Mouse (Mus musculus) neural tube, embryonic 10.5 days (tissue): ENCODE results near the gene Ext2.

Source experiments
- DNase-seq: peaks from one replicate; pipeline ENCODE4 v3.0.0-alpha.2; 2017; ENCODE audit warnings: low spot score; ENCODE audit errors: extremely low spot score

Gene Ext2

DNA sequence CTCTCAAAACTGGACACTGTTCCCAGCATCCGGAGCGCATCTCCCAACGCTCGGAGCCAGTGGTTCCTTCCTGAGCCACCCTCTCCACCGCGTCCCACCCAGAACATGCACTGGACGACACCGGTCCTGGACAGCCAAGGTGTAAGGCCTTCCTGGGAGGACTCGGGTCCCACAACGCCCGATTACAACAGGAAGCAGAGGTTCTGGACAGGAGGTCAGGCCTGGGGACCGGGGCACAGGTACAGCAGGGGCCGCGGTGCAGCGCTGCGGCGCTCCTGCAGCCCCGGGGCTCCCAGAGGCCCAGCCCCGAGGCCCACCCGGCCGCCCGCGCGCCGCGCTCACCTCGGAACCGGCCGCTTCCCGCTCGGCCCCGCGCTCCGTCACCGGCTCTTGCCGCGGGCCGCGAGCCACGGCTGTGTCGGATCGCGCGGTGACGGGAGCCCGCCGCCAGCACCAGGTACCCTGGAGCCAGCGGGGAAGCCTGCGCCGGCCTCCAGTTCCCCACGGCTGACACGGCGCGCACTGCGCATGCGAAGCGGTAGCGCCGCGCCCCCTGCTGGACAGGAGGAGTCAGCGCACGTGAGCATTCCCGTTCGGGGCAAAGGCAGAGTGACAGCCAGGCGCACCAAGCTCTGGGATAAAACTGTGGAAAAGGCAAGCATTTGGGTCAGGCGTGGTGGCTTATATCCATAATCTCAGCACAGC, at the start of gene Ext2:
Ext2 (minus strand) TSS at position 524 of the 705 bp plus-strand sequence.
- DNase-seq: peak; percentile 96

DNA sequence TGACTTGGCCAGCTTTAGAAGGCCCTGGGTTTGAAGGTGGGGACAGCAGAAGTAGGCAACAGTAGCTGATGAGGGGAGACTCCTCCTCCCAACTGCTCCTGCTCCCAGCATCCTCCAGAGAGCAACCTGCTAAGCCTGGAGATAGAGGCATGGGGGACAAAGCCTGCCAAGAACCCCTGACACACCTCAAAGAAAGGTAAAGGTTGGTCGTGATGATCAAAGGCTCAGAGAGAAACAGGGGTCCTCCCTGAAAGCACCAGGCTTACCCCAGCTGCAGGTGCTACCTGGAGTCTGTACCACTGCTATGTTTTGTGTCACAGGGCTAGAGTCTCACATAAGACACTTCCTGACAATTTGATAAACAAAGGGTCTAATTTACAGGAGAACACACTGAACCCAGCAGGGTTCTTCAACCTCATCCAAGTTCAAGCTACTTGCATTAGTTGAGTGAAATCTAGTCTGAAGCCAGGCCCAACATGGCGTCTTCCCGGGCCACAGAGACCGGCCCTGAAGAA, 49.1 kb upstream of the Ext2 start:
- no peak for DNase-seq

DNA sequence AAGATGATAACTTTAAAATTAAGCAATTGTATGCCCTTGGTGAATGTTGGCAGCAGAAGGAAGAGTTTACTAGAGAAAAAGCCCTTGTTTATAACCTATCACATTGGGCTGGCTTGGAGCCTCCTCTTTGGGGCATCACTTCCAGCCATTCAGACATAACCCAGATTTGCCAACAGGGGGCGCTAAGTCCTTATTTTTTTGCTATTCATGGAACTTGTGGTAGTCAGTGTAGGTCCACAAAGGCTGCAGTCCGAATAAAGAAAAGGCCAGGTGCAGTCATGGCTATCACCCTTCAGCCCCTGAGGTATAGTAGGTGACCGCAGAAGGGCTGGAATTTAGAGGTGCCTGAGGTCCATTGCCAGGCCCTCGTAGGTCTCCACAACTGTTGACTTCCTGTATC, 48.5 kb upstream of the Ext2 start:
- DNase-seq: peak; percentile 78

DNA sequence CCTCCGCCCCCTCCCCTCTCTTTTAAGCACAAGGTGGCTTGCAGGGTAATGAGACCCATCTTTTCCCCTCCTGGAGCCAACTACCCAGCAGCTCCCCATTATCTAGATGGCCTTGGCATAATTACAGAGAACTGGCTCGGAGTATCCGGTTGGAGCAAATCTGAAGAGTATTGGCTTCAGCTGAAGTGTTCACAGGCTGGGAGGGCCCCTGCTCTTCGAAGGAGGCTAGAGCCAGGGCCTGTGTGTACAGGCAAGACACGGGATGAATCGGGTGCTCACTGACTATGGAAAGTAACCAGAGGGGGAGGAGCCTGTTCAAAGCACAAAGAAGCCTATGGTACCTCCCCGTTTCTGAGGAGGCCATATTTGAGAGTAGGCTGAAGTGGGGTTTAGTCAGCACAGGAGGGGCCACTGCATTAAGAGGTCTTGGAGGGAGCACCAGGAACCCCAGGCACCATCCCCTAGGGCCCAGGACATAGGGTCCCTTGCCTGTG, 46.8 kb upstream of the Ext2 start, which contains the start of gene Accsl:
Accsl (minus strand) TSS at position 51 of the 494 bp plus-strand sequence.
- no peak for DNase-seq

DNA sequence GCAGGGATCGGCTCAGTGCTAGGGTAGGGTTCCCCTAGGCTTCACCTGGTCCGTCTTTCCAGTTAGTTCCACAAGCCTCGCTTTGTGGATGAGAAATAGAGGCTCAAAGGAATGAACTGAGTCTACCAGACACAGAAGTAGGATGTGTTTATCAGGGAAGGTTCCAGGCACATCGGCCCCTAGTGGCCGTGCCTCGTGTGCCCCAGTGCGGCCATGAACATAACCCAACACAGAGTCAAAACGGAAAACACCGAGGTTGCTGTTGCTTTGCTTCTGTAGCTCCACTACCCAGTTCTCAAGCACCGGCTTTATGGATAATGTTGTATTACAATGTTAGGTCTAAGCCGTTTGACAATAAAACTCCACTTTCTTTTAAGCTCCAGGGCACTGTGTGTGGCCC, 46.2 kb upstream of the Ext2 start:
- no peak for DNase-seq

DNA sequence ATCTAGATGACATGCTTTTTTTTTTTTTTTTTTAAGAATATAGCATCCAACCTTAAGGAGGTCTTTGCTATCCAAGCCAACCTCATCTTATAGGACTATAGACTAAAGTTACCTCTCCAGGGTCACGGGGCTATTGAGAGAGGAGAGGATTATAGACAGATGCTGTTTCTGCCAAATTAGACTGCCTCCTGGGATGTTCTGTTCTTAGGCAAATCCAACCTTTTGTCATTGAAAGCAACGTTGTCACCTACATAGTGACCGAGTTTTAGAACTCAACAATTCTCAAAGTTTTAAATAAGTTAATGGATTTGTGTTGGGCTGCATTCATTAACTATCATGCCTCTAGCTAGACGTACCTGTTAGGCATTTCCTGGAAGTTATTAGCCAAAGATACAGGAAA, 40.9 kb upstream of the Ext2 start:
- DNase-seq: no peak

DNA sequence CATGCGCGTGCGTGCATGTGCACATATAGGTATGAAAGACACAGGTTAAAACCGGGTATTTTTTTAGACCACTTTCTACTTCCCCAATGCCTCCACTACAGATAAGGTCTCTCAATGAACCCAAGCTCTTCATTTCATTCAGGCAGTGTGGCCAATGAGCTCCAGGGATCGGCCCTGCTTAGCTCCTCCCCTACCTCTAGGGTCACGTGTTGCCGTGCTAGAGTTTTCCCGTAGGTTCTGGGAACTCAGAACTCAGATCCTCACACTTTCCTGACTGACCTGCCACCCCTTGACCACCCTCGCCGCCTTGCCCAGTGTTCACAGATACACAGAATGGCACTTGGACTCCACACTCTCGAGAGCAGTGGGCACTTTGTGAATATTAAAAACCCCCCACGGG, 36.5 kb upstream of the Ext2 start:
- no peak for DNase-seq

DNA sequence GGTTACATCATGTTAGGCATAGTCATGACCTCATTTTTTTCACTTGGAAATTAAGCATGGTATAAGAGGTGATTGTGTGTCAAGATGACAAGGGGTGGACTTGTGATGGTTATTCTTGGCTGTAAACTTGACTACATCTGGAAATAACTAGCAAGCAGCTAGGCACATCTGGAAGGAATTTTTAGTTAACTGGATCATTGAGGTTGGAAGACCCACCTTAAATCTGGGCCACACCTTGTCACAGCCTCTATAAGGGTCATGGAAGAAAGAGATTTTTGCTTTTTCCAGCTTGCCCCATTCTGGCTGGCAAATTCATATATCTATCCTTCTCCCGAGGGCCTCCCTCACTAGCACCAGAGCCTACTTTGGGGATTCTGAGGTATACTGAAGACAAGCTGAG, 28.9 kb upstream of the Ext2 start:
- DNase-seq: no peak

DNA sequence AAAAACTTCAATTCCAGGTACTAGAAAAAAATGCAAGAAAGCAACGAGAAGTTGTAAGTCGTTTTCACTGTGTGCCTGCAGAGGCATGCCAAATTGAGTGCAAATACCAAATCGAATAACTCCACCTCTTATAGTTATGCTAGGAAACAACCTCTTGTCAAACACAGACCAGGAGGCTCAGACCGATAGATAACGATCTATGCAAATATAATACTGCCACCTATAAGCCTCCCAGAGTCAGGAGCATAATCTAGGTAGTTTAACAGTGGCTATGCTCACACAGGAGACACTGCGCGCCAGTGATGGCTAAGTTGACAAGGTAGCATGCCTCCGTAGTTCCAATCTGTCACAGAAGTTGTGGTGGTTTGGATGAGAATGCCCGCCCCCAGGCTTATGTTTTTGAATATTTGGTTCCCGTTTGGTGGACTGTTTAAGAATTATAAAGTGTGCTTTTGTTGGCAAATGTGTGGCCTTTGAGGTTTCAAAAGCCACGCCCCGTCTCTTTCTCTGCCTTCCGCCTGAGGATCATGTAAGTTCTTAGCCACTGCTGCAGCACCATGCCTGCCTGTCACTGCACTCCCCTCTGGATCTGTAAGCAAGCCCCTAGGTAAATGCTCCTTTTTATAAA, 28.1 kb upstream of the Ext2 start:
- DNase-seq: no peak

DNA sequence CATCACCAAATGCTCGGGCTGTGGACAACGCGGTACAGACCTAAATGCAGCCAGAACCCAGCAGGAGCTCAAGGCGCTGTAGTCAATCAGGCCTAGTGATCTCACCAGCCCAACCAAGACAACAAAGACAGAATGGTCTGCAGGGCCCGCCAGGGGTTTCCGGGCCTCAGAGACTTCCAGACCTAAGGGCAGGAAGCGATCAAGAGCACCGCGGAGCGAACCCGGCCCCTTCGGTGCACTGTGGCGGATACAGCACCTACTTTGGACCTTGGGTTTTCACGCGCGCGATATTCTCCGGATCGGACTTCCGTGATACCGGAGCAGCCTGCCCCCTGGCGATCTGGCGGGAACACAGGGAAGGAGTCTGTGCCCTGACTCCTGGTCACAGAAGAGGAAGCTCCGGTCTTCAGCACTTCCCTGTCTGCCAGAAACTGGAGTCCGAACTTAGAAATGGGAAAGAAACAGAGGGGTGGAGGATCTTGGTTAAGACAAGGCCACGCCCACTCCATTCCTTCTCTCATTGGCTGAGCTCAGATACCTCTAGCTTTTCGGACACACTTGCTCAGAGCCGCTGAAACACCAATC, 27.2 kb upstream of the Ext2 start, which contains the start of gene Accs:
Accs (minus strand) TSS at position 439 of the 585 bp plus-strand sequence.
- DNase-seq: peak; percentile 83

DNA sequence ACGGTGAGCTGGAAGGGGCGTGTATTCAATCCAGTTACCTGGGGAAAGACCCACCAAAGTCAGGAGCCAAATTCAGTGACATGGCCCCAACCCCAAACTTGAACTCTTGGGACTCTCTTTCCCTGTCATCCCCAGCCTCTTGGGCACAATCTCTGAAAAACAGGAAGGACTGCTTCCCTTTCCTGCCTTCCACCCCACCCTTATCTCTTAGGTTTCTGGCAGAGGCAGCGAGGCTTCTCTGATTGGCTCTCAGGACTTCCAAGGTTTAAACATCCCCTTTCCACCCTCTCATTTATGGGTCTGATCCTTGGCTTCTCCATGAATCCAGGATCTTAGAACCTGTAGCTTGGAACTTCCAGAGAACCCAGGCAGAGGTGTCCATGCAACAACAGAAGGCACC, 19.0 kb upstream of the Ext2 start:
- DNase-seq: no peak

DNA sequence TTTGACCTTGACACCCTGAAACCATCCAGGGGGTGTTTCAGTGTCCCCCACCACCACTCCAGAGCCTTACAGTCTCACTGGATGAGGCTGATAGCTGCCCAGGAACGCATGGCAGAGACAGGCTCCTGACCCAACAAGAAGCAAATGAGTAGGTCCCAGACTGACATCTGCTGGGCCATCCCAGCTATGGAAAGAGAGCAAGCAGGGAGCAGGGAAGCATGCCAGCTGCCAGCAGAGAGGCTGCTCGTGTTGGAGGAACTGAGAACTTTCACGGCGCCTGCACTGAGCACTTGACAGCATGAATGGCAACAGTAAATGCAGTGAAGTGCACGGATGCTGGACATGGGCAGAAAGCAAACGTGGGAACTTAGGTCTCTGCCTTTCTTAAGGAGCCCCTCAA, 17.7 kb upstream of the Ext2 start:
- no peak for DNase-seq

DNA sequence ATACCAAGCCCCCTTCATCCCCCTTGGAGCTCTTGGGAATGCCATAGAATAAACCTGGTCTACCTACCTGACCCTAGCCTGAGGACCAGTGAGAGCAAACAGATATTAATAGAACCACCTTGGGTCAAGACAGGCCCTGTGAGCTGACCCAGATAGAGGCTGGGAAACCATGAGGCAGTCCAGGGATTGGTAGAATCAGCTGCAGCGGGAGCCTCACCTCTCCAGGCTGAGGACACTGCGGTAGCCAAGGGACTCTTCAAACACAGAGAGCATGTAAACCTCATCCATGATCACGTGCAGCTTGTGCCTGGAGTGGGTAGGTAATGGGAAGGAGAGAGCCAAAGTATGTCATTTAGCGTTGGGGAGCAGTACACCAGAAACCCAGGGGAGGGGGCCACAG, 16.6 kb upstream of the Ext2 start:
- no peak for DNase-seq

DNA sequence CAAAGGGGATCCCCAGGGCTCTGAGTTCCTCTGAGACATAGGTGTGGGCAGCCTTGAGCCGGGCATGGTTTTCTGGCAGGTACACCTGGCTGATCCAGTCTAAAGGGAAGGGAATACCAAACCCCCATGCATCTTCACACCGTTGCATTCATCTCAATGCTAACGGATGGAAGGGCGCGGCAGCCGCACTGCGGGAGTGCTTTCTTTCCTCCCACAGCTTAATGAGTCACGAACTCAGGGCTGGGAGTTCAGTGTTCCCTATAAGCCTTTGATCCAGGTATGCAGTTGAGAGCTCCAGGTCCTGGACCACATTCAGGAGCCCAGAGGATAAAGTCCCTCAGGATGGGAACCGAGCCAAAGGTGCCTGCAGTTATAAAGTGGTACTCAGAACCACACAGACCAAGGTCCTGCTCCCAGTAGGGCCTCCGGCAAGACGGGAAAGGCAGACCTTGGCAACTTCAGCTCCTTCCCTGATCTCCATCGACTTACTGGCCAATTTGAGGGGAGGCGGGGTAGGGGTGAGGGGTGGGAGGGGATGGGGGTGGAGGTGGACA, 13.9 kb upstream of the Ext2 start:
- DNase-seq: no peak

DNA sequence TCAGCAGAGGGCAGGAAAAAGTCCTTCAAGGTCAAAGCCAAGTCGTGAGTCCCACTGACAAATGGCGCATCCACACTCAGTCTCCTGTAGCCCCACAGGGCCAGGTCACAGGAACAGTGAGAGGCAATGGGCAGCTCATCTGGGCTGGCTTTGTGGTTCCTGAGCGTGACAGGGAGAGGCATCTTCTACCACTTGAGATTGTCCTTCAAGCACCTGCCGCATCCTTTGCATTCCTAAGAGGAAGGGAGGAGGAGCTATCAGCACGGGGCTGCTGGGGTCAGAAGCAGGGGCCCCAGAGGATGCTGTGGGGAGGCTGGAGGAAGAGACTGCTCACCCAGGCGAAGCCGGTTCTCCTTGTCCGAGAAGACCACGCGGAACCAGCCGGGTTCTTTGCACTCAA, 13.2 kb upstream of the Ext2 start:
- DNase-seq: no peak

DNA sequence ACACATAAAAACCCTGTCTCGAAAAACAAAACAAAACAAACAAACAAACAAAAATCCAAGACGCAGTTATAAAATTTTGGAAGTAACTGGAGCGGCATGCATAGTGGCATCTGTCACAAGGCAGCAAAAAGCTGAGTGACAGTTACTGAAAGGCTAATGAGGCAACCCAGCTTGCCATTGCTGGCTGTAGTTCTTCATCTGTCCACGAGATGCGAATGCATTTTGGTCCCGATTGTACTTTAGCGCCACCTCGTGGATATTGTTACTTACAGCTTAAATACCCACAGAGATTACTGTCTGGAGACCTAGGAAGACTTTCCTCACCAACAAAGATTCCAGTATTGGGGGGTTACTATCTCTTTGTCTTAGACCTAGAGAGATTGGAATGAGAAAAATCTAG, 1.2 kb upstream of the Ext2 start:
- peak; percentile 62 for DNase-seq

DNA sequence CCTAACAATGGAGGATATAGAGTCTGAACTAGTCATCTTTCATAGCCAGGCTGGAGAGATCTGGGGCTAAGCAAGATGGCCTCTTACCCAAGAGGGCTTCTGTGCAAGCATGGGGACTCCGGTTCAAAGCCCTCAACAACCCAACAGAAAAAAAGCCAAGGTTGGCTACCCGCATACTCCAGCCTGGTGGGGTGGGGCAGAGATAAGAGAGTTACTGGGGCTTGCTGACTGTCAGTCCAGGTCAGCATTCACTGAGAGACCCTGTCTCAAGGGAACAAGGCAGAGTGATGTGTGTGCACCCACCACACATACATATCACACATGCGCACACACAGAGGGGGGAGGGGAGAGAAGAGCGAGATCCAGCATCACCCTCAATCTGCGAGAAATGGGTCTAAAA, 4.6 kb downstream of the Ext2 start:
- DNase-seq: no peak

DNA sequence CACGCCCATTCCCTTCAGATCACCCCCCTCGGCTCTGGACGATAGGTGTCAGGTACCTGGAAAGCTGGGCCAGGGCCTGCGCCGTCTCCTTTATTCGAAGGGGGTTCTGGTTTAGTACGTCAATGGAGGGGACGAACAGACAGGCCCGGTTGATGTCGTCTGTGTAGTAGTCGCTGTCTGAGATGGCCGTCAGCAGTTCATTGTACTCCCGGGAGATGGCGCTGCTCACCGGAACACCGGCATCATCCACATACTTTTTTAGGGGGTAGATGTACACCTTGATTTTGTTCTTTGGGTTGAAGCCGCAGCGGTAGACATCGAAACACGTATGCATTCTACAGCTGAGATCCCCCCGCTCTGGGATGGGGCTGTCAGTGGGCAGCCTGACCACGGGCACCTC, 9.0 kb downstream of the Ext2 start:
- DNase-seq: no peak

DNA sequence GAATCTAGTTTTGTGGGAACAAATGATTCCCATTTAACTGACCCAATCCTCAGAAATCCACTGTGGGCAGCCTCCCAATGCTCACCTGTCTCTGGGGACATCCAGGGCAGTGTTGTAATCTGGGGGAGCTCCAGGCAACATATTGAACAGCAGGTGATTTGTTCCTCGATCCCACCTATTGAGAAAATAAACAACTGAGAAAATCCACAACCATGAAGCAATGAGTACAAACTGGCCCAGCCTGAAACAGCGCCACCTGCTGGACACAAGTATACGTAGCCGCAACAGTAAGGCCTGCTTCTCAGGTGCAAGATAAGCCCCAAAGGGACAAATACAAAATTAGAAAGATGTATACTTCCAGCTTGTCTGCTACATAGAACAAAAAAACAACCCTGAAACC, 10.6 kb downstream of the Ext2 start:
- peak; percentile 59 for DNase-seq

DNA sequence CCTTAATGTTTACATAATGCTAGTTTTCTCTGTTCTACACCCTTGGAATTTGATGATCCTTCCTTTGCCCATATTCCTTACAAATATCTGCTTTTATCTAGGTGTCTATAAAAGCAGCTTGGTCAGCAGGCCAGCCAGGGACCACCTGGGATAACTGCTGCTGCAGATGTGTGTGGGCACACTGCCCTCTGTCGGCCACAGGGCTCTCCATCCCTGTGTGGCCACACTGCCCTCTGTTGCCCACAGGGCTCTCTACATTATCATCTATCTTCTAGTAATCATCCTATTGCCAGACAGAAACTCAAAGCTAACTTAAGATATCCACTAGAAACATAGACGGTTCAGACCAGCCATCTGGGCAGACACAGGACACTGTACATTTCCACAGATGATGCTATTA, 12.4 kb downstream of the Ext2 start:
- DNase-seq: peak; percentile 37

DNA sequence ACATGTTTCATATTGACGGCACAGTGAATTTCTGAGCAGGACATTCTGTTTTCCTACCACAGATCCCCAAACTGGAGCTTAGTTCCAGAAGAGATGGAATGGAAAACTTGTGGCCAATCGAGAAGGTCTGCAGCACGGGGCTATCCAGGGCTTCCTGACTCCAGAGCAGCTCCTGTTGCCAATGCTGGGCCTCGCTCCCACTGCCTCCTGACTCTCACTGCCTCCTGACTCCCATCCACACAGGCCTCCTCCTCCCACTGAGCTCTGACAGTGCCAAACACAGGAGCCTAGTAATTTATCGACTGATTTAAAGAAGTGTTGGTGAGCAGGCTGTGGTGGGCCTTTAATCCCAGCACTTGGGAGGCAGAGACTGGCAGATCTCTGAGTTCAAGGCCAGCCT, 14.3 kb downstream of the Ext2 start:
- no peak for DNase-seq

DNA sequence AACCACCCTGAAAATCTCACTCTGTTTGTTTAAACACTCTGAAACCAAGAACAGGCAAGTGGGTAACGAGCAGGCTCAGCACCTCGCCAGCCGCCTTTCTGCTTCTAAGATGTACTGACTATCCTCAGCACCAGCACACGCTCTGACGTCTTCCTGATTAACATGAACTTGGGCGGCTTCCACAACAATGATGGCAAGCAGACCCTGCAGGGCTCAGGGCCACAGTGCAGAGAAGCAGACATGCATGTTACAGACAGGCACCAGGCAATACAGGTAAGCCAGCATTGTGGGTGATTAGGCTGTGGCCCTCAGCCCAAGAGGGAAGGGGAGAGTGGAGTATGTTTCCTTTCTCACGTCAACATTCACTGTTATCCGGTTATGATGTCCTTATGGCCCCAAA, 14.9 kb downstream of the Ext2 start:
- DNase-seq: no peak
